Mouse (Mus musculus) midbrain, embryonic 14.5 days (tissue): Measurements from ENCODE around the gene Defb41. TPM values are rescaled to one million over a fixed set of nuclear protein-coding genes. Genes with fewer than 3 reads are reported as not detected.
"Not testable (repeated sequence)": the region's sequence is repeated elsewhere in the genome, so short reads cannot be mapped to it uniquely, and the experiment has no call there.

Source experiments
- ATAC-seq: fragments of 200-750 bp; cut with Nextera tagmentation; 2 replicates; pipeline ENCODE4 v1.8.0; 2017; ENCODE audit warnings: moderate number of reproducible peaks, moderate library complexity; ENCODE audit not compliant: low FRiP score, low TSS enrichment
- DNase-seq: peaks from one replicate; pipeline ENCODE4 v3.0.0-alpha.2; 2015
- H3K27ac ChIP-seq: fragments of 300-500 bp; sonication (generic); replicated peaks from 2 replicates; pipeline ENCODE4 v1.5.1; 2014; ENCODE audit warnings: mild to moderate bottlenecking, low read depth, low read length, moderate library complexity
- H3K27me3 ChIP-seq: fragments of 300-500 bp; sonication (generic); 2 replicates; pipeline ENCODE4 v1.6.1; 2014; ENCODE audit warnings: low read length, control low read depth, mixed read lengths; ENCODE audit not compliant: control insufficient read depth, insufficient read depth
- H3K36me3 ChIP-seq: fragments of 300-500 bp; sonication (generic); 2 replicates; pipeline ENCODE4 v1.6.1; 2014; ENCODE audit warnings: low read length, control low read depth; ENCODE audit not compliant: control insufficient read depth, insufficient read depth
- H3K4me1 ChIP-seq: fragments of 300-500 bp; sonication (generic); 2 replicates; pipeline ENCODE4 v1.6.1; 2014; ENCODE audit warnings: mild to moderate bottlenecking, antibody characterized with exemption, low read length, control low read depth; ENCODE audit not compliant: control insufficient read depth, insufficient read depth
- H3K4me2 ChIP-seq: fragments of 300-500 bp; sonication (generic); 2 replicates; pipeline ENCODE4 v1.6.1; 2014; ENCODE audit warnings: mild to moderate bottlenecking, low read length, moderate library complexity
- H3K4me3 ChIP-seq: fragments of 300-500 bp; sonication (generic); replicated peaks from 2 replicates; pipeline ENCODE4 v1.5.1; 2014; ENCODE audit warnings: low read depth, low read length
- H3K9ac ChIP-seq: fragments of 300-500 bp; sonication (generic); replicated peaks from 2 replicates; pipeline ENCODE4 v1.6.1; 2014; ENCODE audit warnings: mild to moderate bottlenecking, low read length, moderate library complexity
- H3K9me3 ChIP-seq: fragments of 300-500 bp; sonication (generic); 2 replicates; pipeline ENCODE4 v1.6.1; 2016; ENCODE audit warnings: low read length, control low read depth, mixed read lengths; ENCODE audit not compliant: control insufficient read depth
- WGBS: fragments of 180-500 bp; shearing (Covaris S2); extraction: QIAGEN DNeasy Blood & Tissue Kit; methylation state at CpG from one replicate; pipeline ENCODE4 v1.1.7; 2014; 5-methylcytosine and 5-hydroxymethylcytosine counted together
- polyA plus RNA-seq: library from polyadenylated mRNA; unstranded; fragments of >200 nt; fragmentation: Nextera tagmentation; extraction: Ambion mirVana; gene quantifications from 2 replicates; pipeline ENCODE4 v1.2.1, GENCODE M21; 2014

Gene Defb41
- polyA plus RNA-seq, 1 experiment from 2014 or later: not detected

DNA sequence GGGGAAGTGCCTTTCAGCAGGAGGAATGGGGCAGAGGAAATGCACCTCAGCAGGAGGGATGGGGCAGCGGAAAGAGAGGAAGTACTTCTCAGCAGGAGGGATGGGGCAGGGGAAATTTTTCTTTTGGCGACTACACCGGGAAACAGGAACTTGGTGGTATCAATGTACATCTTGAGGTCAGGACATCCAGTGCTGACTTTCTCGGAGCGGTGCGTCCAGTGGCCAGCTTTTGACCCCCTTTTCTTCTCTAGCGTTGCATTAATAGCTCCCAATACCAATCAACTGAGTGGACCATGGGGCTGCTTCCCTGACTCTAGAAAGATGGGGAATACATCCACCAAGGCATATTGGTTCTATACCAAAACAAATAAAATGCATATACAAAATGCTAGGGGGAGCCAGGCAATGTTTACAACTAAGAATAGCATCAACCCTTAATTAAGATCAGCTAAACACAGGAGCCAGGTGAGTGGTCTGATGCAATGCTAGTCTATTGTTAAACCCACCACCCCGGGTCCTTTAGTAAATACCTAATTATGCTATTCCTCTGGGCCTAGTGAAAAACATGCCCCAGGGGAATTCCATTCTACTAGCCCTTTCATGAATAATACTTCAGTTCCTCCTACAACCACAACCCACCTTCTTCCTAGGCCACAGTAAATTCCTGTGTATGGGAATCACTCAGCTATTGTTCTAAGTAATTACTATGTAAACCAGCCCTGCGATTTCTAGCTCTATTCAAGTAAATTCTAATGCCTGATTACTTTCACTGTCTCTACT is 18.9 kb downstream of the Defb41 start:
- DNase-seq, H3K27me3 ChIP-seq, H3K9ac ChIP-seq, H3K36me3 ChIP-seq, H3K27ac ChIP-seq, ATAC-seq, H3K9me3 ChIP-seq, H3K4me2 ChIP-seq, H3K4me3 ChIP-seq, H3K4me1 ChIP-seq: not testable (repeated sequence)
- WGBS: 90% methylated on average over 9 of the region's 9 CpGs

DNA sequence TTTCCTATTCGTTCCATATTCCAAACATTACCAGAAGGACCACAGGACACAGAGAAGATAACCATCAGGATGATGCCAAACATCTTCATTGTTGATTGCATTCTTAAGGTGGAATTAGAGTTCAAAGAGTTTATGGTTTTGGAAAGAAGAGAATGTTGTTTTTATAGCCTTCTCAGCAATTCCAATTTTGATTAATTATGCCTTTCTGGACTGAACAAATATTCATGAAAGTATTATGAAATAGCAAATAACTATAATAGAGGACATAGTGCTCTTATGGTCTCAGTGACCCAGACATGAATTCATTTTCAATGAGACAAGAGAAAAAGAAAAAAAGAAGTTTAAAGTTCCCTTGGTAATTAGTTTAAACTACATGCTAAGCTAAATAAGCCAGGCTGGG is 27.6 kb downstream of the Defb41 start, which contains the start of gene Defb18:
Gene Defb18 (minus strand): TSS at position 101 of the 400 bp plus-strand sequence.
- DNase-seq (no peak), ATAC-seq (no peak)
- no peak within 1 kb of the TSS for H3K4me2 ChIP-seq
- H3K27ac ChIP-seq: no peak within 1 kb of the TSS
- H3K9me3 ChIP-seq: no peaks in the 10 kb centered on the region
- WGBS: 85% methylated on average over 1 of the region's 1 CpGs
- H3K27me3 ChIP-seq: no peaks in the 10 kb centered on the region
- H3K9ac ChIP-seq: no peak within 1 kb of the TSS
- H3K36me3 ChIP-seq: no peaks in the 10 kb centered on the region
- H3K4me3 ChIP-seq: no peak within 1 kb of the TSS
- H3K4me1 ChIP-seq: no peaks in the 10 kb centered on the region

DNA sequence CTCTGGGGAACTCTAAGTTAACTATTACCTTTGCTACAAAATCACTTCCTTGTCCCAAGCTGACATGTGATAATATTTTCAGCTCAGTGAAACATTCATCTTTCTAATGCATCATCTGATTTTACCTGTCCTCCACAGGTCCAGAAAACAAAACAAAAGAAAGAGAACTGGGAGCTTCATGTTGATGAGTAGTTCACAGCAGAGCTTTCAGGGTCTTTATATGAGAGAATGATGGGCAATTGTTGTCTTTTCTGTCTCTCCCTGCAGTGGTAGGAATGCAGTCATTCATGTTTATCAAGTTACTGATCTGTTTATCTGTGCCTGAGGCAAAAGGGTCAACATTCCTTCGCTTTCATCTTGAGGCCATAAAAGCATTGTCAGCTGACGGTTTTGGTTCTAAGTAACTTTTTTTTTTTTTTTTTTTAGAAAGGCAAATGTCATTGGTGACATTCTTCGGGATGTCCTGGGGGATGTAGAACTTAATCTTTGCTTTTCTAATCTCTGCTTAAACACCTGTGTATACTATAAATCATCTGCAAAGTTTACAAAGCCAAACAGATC is 41.5 kb downstream of the Defb41 start:
- Histone ChIP-seq H3K27ac (no peak overlapping the region), H3K9ac (no peak overlapping the region), H3K36me3 (no peaks in the 10 kb centered on the region), H3K27me3 (no peaks in the 10 kb centered on the region), H3K4me3 (no peak overlapping the region), H3K4me2 (no peak overlapping the region), H3K9me3 (no peaks in the 10 kb centered on the region), H3K4me1 (no peaks in the 10 kb centered on the region)
- DNase-seq (no peak), ATAC-seq (no peak)
- WGBS: 62% methylated on average over 3 of the region's 3 CpGs

Other genes with a start within 250 kb of the Defb41 start
- gene Crisp4, start 119.2 kb downstream of the Defb41 start, polyA plus RNA-seq: not detected in 2 replicates
- gene Defb18, start 27.7 kb downstream of the Defb41 start, polyA plus RNA-seq: not detected in 2 replicates